Mouse (Mus musculus) c-Kit-positive CD71-positive TER-119-negative erythroid progenitor cells, embryonic 14.5 days (primary cell): ENCODE data around the gene Upf1.
A peak's percentile ranks its signal among the peaks of the same experiment; 100 is the strongest.

ENCODE experiments used
- DNase-seq: peaks from one replicate; pipeline ENCODE4 v3.0.0-alpha.2; 2013; ENCODE audit warnings: low read depth

The Upf1 gene

DNA sequence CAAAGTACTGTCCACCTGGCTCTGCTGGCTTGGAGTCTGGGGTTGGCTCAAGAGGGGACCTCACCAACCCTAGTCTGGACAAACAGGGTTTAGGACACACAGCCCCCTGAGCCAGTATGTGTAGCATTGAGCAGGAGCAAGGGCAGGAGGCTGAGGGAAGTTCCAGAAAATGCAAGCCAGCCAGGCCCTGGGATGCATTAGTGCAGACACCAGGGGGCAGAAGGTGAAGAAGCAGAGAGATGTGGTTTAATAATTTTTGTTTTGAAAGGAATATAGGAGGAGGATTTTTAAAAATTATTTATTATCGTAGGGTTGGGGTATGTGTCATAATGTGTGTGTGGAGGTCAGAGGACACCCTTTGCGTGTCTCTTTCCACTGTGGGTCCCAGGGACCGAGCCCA is 29.4 kb downstream of the Upf1 start:
- no peak for DNase-seq

GRCm38 (mm10) chr8:70317872-70318271 is 35.2 kb downstream of the Upf1 start:
- no peak for DNase-seq

GRCm38 (mm10) chr8:70316511-70317504 is 36.3 kb downstream of the Upf1 start:
- DNase-seq: no peak

- DNase-seq: no peak
Measured at GRCm38 (mm10) chr8:70315624-70316510, 37.2 kb downstream of the Upf1 start, which contains the start of gene Cers1. TSS of gene Cers1 (plus strand) at chr8:70315775.

GRCm38 (mm10) chr8:70313399-70313798 is 39.7 kb downstream of the Upf1 start:
- DNase-seq: no peak

GRCm38 (mm10) chr8:70309311-70309710 is 43.8 kb downstream of the Upf1 start:
- DNase-seq: no peak

DNA sequence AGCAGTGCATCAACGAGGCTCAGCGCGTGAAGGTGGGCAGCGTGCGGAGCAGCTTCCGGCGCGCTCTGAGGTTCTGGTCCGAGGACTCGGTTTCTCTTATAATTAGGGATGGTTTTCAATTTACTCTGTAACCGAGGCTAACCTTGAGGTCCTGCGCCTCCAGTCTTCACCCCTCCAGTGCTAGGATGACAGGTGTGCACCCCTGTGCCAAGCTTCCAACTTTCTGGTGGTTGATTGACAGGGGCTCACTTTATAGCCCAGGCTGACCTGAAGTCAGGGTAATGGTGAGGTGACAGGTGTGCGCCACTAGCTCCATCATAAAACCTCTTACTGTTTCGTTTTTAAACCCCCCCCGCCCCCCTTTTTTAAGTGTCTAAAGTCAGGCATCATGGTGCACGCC is 50.2 kb downstream of the Upf1 start:
- no peak for DNase-seq

GRCm38 (mm10) chr8:70302358-70302890 is 50.7 kb downstream of the Upf1 start, which contains the start of the genes Ddx49 and Cope:
TSS of gene Ddx49 (minus strand) at chr8:70302489.
TSS of gene Cope (plus strand) at chr8:70302518.
- DNase-seq: peak; percentile 88

- DNase-seq: no peak
Measured at GRCm38 (mm10) chr8:70300881-70301280, 52.2 kb downstream of the Upf1 start.

DNA sequence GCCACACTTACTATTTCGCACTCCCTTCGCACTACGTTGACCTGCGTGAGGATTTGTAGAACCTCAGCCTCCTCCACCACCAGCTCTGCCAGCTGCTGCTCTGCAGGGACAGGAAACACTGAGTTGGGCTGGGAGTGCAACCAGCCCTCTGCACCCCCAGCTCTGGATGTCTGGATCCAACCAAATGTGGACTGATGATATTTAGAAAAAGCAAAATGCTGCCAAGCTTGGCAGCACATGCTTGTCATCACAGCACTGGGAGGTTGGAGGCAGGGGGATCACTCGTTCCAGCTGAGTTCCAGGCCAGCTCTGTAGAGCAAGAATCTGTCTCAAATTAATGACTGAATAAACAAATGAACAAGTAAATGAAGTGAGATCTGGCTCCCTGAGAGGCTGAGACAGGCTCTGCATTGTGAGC is 59.1 kb downstream of the Upf1 start:
- DNase-seq: no peak

GRCm38 (mm10) chr8:70286737-70287136 is 66.3 kb downstream of the Upf1 start:
- DNase-seq: no peak

- DNase-seq: no peak
Measured at GRCm38 (mm10) chr8:70285304-70285703, 67.8 kb downstream of the Upf1 start.

- no peak for DNase-seq
Measured at GRCm38 (mm10) chr8:70284421-70284820, 68.7 kb downstream of the Upf1 start.

GRCm38 (mm10) chr8:70283136-70284077 is 69.7 kb downstream of the Upf1 start:
- DNase-seq: no peak

DNA sequence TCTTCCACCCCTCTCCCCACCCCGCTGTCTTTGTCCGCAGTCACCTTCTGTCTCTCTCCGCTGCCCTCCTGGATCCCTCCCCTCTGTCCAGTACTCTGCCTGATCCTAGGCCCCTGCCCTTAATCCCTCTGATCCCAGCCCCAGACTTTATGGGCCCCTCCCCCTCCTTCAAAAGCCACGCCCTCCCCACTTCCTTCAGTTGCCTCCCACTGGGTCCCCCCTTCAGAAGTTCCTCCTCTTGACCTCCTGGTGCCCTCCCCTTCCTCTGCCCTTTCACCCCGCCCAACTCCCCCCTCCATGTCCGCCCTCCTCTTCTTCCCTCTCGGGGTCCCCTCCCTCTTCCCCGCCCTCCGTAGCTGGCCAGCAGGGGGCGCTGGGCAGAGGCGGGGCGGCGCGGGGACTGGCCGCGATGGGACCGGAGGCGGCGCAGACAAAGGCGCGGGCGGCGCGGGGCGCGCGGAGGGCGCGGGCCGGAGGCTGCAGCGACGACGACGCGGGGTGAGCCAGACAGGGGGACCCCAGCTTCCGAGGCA is 70.4 kb downstream of the Upf1 start, which contains the start of gene Homer3:
Homer3 (plus strand) TSS at position 225 of the 533 bp plus-strand sequence.
- peak; percentile 53 for DNase-seq
